Mouse (Mus musculus): ENCODE data around the gene Wfdc13.

DNA sequence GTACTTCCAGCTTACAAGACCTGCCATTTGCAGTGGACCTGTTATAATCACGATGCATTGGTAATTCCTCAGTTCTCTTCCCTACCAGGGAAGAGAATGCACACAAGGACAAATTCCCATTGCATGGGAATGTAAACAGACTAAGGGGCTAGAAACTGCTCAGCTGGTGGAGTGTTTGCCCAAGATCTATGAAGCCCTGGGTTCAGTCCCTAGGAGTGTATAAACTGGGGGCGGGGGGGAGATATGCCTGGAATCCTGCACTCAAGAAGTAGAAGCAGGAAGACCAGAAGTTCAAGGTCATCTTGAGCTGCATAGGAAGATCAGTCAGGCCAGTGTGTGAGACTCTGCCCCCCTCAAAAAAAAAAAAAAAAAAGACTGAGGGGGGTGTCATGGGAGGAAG, 48.4 kb downstream of the Wfdc13 start:
- no peak for TF ChIP-seq POLR2A (IDR thresholded peaks at IDR 0.05; ENCODE audit: control insufficient read depth, low read depth, low read length)
- no peak for TF ChIP-seq CTCF (IDR thresholded peaks at IDR 0.05; ENCODE audit: control insufficient read depth, insufficient read depth, insufficient replicate concordance, low read depth, low read length)
